8 mouse cellular contexts compared by ENCODE assay signal in genomic region chr13:96510635-96511034, GRCm38 (mm10). TPM values are rescaled to one million over a fixed set of nuclear protein-coding genes. Genes with fewer than 3 reads are reported as not detected.
A peak's percentile ranks its signal among the peaks of the same experiment; 100 is the strongest.
DNase-seq lines count a peak whose midpoint lies in the region; ATAC-seq and TF ChIP-seq lines count a peak whose summit lies in the region.

No protein-coding gene starts in this region.

- H3K27me3 ChIP-seq in intestine, embryonic 15.5 days (replicated peaks): no peaks in the 10 kb centered on the region
- H3K27me3 ChIP-seq in intestine, postnatal 0 days (replicated peaks; ENCODE audit: control insufficient read depth, insufficient read depth, low read length): no peaks in the 10 kb centered on the region
- H3K27me3 ChIP-seq in forebrain, embryonic 14.5 days (replicated peaks; ENCODE audit: control insufficient read depth, insufficient read depth, low read length): no peaks in the 10 kb centered on the region
- no peaks in the 10 kb centered on the region for H3K27me3 ChIP-seq in forebrain, embryonic 16.5 days (replicated peaks; ENCODE audit: control insufficient read depth, insufficient read depth, low read length)

- peaks cover 9% of the 10 kb centered on the region; the same call in 1 of the 2 replicates for H3K79me2 ChIP-seq in macrophage (ENCODE audit: inconsistent target)

- no peak overlapping the region for H3K4me3 ChIP-seq in intestine, embryonic 15.5 days (replicated peaks)
- H3K4me3 ChIP-seq in intestine, postnatal 0 days (ENCODE audit: low read depth, low read length): no peak overlapping the region
- H3K4me3 ChIP-seq in macrophage (ENCODE audit: inconsistent target): no peak overlapping the region; the same call in 1 of the 2 replicates
- H3K4me3 ChIP-seq in forebrain, embryonic 14.5 days (ENCODE audit: low read depth, low read length): no peak overlapping the region
- no peak overlapping the region for H3K4me3 ChIP-seq in forebrain, embryonic 16.5 days (replicated peaks; ENCODE audit: low read length)

- H3K9ac ChIP-seq in intestine, embryonic 15.5 days: no peak overlapping the region
- H3K9ac ChIP-seq in intestine, postnatal 0 days (ENCODE audit: low read depth, low read length): no peak overlapping the region
- H3K9ac ChIP-seq in forebrain, embryonic 14.5 days (ENCODE audit: low read length): no peak overlapping the region
- H3K9ac ChIP-seq in forebrain, embryonic 16.5 days (replicated peaks; ENCODE audit: low read depth, low read length): no peak overlapping the region

- H3K4me2 ChIP-seq in intestine, embryonic 15.5 days (replicated peaks): no peak overlapping the region
- no peak overlapping the region for H3K4me2 ChIP-seq in intestine, postnatal 0 days (replicated peaks; ENCODE audit: low read depth)
- H3K4me2 ChIP-seq in forebrain, embryonic 14.5 days (ENCODE audit: low read length): no peak overlapping the region
- H3K4me2 ChIP-seq in forebrain, embryonic 16.5 days (ENCODE audit: low read length): no peak overlapping the region

- H3K27ac ChIP-seq in intestine, embryonic 15.5 days: no peak overlapping the region
- no peak overlapping the region for H3K27ac ChIP-seq in intestine, postnatal 0 days (ENCODE audit: low read depth, low read length)
- peak overlapping the region; percentile 69 for H3K27ac ChIP-seq in macrophage
- H3K27ac ChIP-seq in forebrain, embryonic 14.5 days (ENCODE audit: low read depth, low read length): no peak overlapping the region
- H3K27ac ChIP-seq in forebrain, embryonic 16.5 days (ENCODE audit: low read length): no peak overlapping the region

- TF ChIP-seq CTCF in intestine, postnatal 0 days (IDR thresholded peaks at IDR 0.05; ENCODE audit: low read depth): no peak

- H3K36me3 ChIP-seq in intestine, embryonic 15.5 days: no peaks in the 10 kb centered on the region
- peaks cover 6% of the 10 kb centered on the region for H3K36me3 ChIP-seq in intestine, postnatal 0 days (ENCODE audit: control insufficient read depth, insufficient read depth)
- H3K36me3 ChIP-seq in macrophage (ENCODE audit: inconsistent target): 0 out of 2 replicates have a peak, but pooled peaks cover 3% of the 10 kb centered on the region
- H3K36me3 ChIP-seq in forebrain, embryonic 14.5 days (ENCODE audit: control insufficient read depth, insufficient read depth, low read length): no peaks in the 10 kb centered on the region
- no peaks in the 10 kb centered on the region for H3K36me3 ChIP-seq in forebrain, embryonic 16.5 days (ENCODE audit: control insufficient read depth, insufficient read depth)

- peak; percentile 51; the same call in 1 of the 2 replicates for ATAC-seq in intestine, embryonic 15.5 days
- ATAC-seq in intestine, postnatal 0 days: no peak
- no peak for ATAC-seq in forebrain, embryonic 14.5 days
- no peak for ATAC-seq in forebrain, embryonic 16.5 days

- WGBS in intestine, embryonic 15.5 days: 60% methylated on average over 13 of the region's 13 CpGs
- 67% methylated on average over 13 of the region's 13 CpGs for WGBS in intestine, postnatal 0 days
- 1% methylated on average over 13 of the region's 13 CpGs for WGBS in macrophage (ENCODE audit: missing documents)
- WGBS in forebrain, embryonic 14.5 days: 90% methylated on average over 13 of the region's 13 CpGs
- WGBS in forebrain, embryonic 16.5 days: 93% methylated on average over 13 of the region's 13 CpGs

- 0 out of 2 replicates have a peak, but pooled peaks cover 3% of the 10 kb centered on the region for H3K4me1 ChIP-seq in intestine, embryonic 15.5 days (replicated peaks)
- no peaks in the 10 kb centered on the region; the same call in 1 of the 2 replicates for H3K4me1 ChIP-seq in intestine, postnatal 0 days (replicated peaks; ENCODE audit: control insufficient read depth, insufficient read depth, low read length)
- H3K4me1 ChIP-seq in forebrain, embryonic 14.5 days (ENCODE audit: control insufficient read depth, insufficient read depth, low read length): no peaks in the 10 kb centered on the region
- no peaks in the 10 kb centered on the region for H3K4me1 ChIP-seq in forebrain, embryonic 16.5 days (replicated peaks; ENCODE audit: control insufficient read depth, insufficient read depth, low read length)

- no peaks in the 10 kb centered on the region for H3K9me3 ChIP-seq in intestine, embryonic 15.5 days
- no peaks in the 10 kb centered on the region for H3K9me3 ChIP-seq in intestine, postnatal 0 days (ENCODE audit: control insufficient read depth)
- no peaks in the 10 kb centered on the region for H3K9me3 ChIP-seq in forebrain, embryonic 14.5 days (replicated peaks; ENCODE audit: control insufficient read depth, low read length)
- no peaks in the 10 kb centered on the region for H3K9me3 ChIP-seq in forebrain, embryonic 16.5 days (ENCODE audit: control insufficient read depth, low read length)

- DNase-seq in CD4-positive, CD25-positive, alpha-beta regulatory T cell, adult 2 months (ENCODE audit: low read depth, low spot score): peak; percentile 79
- peak; percentile 56 to 75 for DNase-seq in heart, adult 18-20 months
- DNase-seq in forebrain, embryonic 14.5 days (ENCODE audit: low spot score): no peak
- DNase-seq in embryo, embryonic 11 days: no peak

RNA-seq across cellular contexts. Expression of gene Gm17622, which starts 20.1 kb away (rescaled TPM):
- polyA plus RNA-seq in intestine, embryonic 15.5 days (2015; fragmentation: Nextera tagmentation; extraction: Ambion mirVana): not detected in 2 replicates
- not detected in 2 replicates for polyA plus RNA-seq in intestine, postnatal 0 days (2015; fragmentation: Nextera tagmentation; extraction: Ambion mirVana)
- not detected for total RNA-seq in heart, adult 18-20 months (2021)
- total RNA-seq in macrophage (2018; cell fraction: chromatin; rRNA removed): not detected
- total RNA-seq in macrophage (2018; cell fraction: cytosol; rRNA removed): not detected
- not detected for total RNA-seq in macrophage (2018; cell fraction: nucleus; rRNA removed)
- not detected in 3 replicates for polyA plus RNA-seq in macrophage (2018)
- polyA plus RNA-seq in forebrain, embryonic 14.5 days (2014; fragmentation: Nextera tagmentation; extraction: Ambion mirVana): not detected in 2 replicates
- not detected in 2 replicates for polyA plus RNA-seq in forebrain, embryonic 16.5 days (2015; fragmentation: Nextera tagmentation; extraction: Ambion mirVana)

RNA-seq across cellular contexts. Expression of gene Polk, which starts 31.7 kb away (rescaled TPM):
- polyA plus RNA-seq in intestine, embryonic 15.5 days (2015; fragmentation: Nextera tagmentation; extraction: Ambion mirVana): 8.4 and 8.8 TPM in 2 replicates
- 2.1 and 2.2 TPM in 2 replicates for polyA plus RNA-seq in intestine, postnatal 0 days (2015; fragmentation: Nextera tagmentation; extraction: Ambion mirVana)
- 1 to 10 TPM; 3.8 to 4.9 TPM for total RNA-seq in heart, adult 18-20 months (2021)
- 10 to 100 TPM in 19 of 26 experiments, 1 to 10 TPM in 7; 3.7 to 76.2 (median 44.4) TPM for total RNA-seq in macrophage (2018; cell fraction: chromatin; rRNA removed)
- total RNA-seq in macrophage (2018; cell fraction: cytosol; rRNA removed): 10 to 100 TPM in 11 of 26 experiments, 1 to 10 TPM in 15; 1.8 to 13.1 (median 9.8) TPM
- total RNA-seq in macrophage (2018; cell fraction: nucleus; rRNA removed): 10 to 100 TPM in 17 of 26 experiments, 1 to 10 TPM in 9; 4.6 to 47.1 (median 18.3) TPM
- polyA plus RNA-seq in macrophage (2018): 7.4 to 8.2 TPM (median 7.9 TPM) in 3 replicates
- 3.8 and 5.7 TPM in 2 replicates for polyA plus RNA-seq in forebrain, embryonic 14.5 days (2014; fragmentation: Nextera tagmentation; extraction: Ambion mirVana)
- 6.1 and 7.1 TPM in 2 replicates for polyA plus RNA-seq in forebrain, embryonic 16.5 days (2015; fragmentation: Nextera tagmentation; extraction: Ambion mirVana)

RNA-seq across cellular contexts. Expression of gene Col4a3bp, which starts 31.8 kb away (rescaled TPM):
- polyA plus RNA-seq in intestine, embryonic 15.5 days (2015; fragmentation: Nextera tagmentation; extraction: Ambion mirVana): 13.2 and 13.5 TPM in 2 replicates
- 6.8 and 8.0 TPM in 2 replicates for polyA plus RNA-seq in intestine, postnatal 0 days (2015; fragmentation: Nextera tagmentation; extraction: Ambion mirVana)
- total RNA-seq in heart, adult 18-20 months (2021): 10 to 100 TPM; 37.3 to 39.6 TPM
- 100 to 1,000 TPM; 145 to 318 (median 210) TPM for total RNA-seq in macrophage (2018; cell fraction: chromatin; rRNA removed)
- 10 to 100 TPM; 37.6 to 68.8 (median 52.4) TPM for total RNA-seq in macrophage (2018; cell fraction: cytosol; rRNA removed)
- 100 to 1,000 TPM; 104 to 290 (median 162) TPM for total RNA-seq in macrophage (2018; cell fraction: nucleus; rRNA removed)
- polyA plus RNA-seq in macrophage (2018): 34.6 to 40.1 TPM (median 35.6 TPM) in 3 replicates
- 5.5 and 6.7 TPM in 2 replicates for polyA plus RNA-seq in forebrain, embryonic 14.5 days (2014; fragmentation: Nextera tagmentation; extraction: Ambion mirVana)
- 7.2 and 9.6 TPM in 2 replicates for polyA plus RNA-seq in forebrain, embryonic 16.5 days (2015; fragmentation: Nextera tagmentation; extraction: Ambion mirVana)

RNA-seq across cellular contexts. Expression of gene Ankdd1b, which starts 39.6 kb away (rescaled TPM):
- polyA plus RNA-seq in intestine, embryonic 15.5 days (2015; fragmentation: Nextera tagmentation; extraction: Ambion mirVana): 0.13 and 0.14 TPM in 2 replicates
- 0.14 and 0.25 TPM in 2 replicates for polyA plus RNA-seq in intestine, postnatal 0 days (2015; fragmentation: Nextera tagmentation; extraction: Ambion mirVana)
- total RNA-seq in heart, adult 18-20 months (2021): under 1 TPM; 0.65 to 0.80 TPM
- total RNA-seq in macrophage (2018; cell fraction: chromatin; rRNA removed): not detected
- not detected for total RNA-seq in macrophage (2018; cell fraction: cytosol; rRNA removed)
- not detected for total RNA-seq in macrophage (2018; cell fraction: nucleus; rRNA removed)
- not detected in 3 replicates for polyA plus RNA-seq in macrophage (2018)
- not detected in 2 replicates for polyA plus RNA-seq in forebrain, embryonic 14.5 days (2014; fragmentation: Nextera tagmentation; extraction: Ambion mirVana)
- not detected in 2 replicates for polyA plus RNA-seq in forebrain, embryonic 16.5 days (2015; fragmentation: Nextera tagmentation; extraction: Ambion mirVana)

Comparison
In these comparisons a context has a peak if more than half of its experiments do, and no peak if none do; other contexts are left out.
1. DNase-seq: peak in CD4-positive, CD25-positive, alpha-beta regulatory T cell, adult 2 months (single experiment) and heart, adult 18-20 months (2 of 2); none in forebrain, embryonic 14.5 days (single experiment) and embryo, embryonic 11 days (single experiment).